Mouse (Mus musculus): ENCODE results near the gene Nnmt.

Gene Nnmt

GRCm38 (mm10) chr9:48604939-48605598 lies at the start of gene Nnmt:
Nnmt (minus strand) TSS chr9:48605153.
- DNase-seq (ENCODE audit: low spot score in 2 of 2), result no peak

DNA sequence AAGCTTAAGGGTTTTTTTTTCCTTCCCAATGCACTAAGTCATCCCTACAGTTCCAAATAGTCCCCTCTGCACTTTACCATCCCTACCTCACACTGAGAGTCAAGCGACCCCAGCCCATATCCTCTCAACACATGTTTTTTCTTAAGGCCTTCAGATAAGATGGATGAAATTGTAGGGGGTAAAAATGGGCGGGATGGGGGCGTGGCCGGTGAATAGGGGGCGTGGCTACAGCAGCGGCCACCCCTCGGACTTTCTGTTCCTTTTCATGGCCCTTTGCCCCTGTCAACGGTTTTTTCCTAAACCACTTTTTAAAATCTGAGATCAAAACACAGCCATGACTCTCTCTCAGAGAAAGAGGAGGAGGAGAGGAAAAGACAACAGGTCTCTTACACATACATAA lies 49.8 kb upstream of the Nnmt start:
- peak in 1 of 2 experiments; percentile 40 for DNase-seq (ENCODE audit: low spot score in 2 of 2)

DNA sequence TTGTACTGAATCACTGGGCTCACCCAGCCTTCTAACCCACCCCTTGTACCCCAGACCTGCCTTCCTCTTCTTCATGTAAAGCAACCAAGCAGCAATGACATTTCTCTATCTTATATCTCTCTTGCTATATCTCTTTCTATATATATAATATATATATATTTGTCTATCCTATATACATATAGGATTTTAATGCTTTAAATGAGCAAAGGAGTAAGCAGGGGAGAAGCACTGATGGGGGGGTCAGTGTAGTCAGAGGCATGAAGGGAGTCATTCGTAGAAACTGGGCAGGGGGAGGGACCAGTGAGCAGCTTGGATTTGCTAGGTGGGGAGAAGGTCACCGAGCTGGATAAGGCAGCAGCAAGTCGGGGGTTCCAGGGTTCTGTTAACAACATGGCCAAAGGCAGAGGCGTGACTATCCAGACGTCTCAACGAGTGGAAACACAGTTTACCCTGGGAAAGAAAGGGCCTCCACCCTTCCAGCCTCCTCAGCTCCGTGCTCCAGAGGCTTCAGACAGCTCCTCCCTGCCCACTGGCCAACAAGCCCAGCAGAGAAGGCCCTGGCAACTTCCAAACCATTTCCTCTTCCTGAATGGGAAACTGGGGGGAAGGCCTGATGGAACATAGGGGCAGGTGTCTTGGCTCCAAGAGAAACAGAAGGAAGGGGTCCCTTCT lies 48.6 kb upstream of the Nnmt start:
- DNase-seq (ENCODE audit: low spot score in 2 of 2), result no peak

- DNase-seq (ENCODE audit: low spot score in 2 of 2), result no peak
Observed at GRCm38 (mm10) chr9:48652026-48652425, 47.1 kb upstream of the Nnmt start.

DNA sequence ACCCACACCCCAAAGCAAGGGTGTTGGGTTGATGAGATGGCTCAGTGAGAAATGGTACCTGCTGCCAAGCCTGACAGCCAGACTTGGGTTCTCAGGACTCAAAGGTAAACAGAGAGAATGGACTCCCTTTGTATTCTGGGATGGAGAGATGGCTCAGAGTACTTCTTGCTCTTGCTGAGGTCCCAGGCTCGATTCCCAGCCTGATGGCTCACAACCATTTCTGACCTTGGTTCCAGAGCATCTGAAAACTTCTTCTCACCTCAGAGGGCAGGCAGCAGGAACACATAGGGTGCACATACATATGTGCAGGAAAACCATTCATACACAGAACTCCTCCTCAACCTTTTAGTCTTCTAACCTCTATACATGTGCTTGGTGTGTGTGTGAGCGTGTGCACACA lies 45.9 kb upstream of the Nnmt start:
- no peak for DNase-seq (ENCODE audit: low spot score in 2 of 2)

GRCm38 (mm10) chr9:48649851-48650685 lies 45.1 kb upstream of the Nnmt start:
- peak in 1 of 2 experiments; percentile 7 for DNase-seq (ENCODE audit: low spot score in 2 of 2)

- DNase-seq (ENCODE audit: low spot score in 2 of 2), result peak in 1 of 2 experiments; percentile 25
Observed at GRCm38 (mm10) chr9:48649098-48649766, 44.3 kb upstream of the Nnmt start.

- DNase-seq (ENCODE audit: low spot score in 2 of 2), result peak in 1 of 2 experiments; percentile 12
Observed at GRCm38 (mm10) chr9:48648285-48649097, 43.5 kb upstream of the Nnmt start.

DNA sequence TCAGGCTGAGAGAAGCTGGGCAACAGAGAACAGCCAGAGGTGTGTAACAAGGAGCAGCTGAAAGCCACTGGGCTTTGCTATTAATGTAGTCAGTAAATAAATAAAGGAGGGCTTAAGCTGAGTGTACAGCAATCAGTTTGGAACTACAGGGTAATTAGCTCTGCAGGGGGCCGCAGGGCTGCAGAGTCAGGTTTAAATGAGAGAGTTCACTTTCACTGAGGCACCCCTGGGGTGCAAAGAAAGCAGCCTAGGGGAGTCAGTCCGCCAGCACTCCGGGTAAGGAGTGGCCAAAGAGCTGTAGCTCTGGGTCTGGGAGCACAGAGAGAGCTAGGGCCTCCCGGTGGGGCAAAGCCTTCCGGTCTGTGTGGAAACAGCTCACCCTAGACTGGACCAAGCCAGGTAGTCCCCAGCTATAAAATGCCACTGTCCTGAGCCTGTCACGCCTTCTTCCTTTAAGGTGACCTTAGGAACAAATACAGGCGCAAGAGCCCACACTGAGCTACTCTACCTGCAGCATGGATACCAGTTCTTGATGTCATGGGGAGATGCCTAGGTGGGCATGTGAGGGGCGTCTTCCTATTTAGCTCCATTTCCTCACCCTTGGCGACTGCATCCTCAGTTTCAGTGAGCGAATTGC lies 42.8 kb upstream of the Nnmt start:
- DNase-seq (ENCODE audit: low spot score in 2 of 2), result peak in 1 of 2 experiments; percentile 12

GRCm38 (mm10) chr9:48646781-48647647 lies 42.1 kb upstream of the Nnmt start:
- DNase-seq (ENCODE audit: low spot score in 2 of 2), result peak in 1 of 2 experiments; percentile 9

GRCm38 (mm10) chr9:48646251-48646650 lies 41.3 kb upstream of the Nnmt start:
- DNase-seq (ENCODE audit: low spot score in 2 of 2), result peak in 1 of 2 experiments; percentile 60

- DNase-seq (ENCODE audit: low spot score in 2 of 2), result peak in 1 of 2 experiments; percentile 9
Observed at GRCm38 (mm10) chr9:48645648-48646126, 40.7 kb upstream of the Nnmt start.

DNA sequence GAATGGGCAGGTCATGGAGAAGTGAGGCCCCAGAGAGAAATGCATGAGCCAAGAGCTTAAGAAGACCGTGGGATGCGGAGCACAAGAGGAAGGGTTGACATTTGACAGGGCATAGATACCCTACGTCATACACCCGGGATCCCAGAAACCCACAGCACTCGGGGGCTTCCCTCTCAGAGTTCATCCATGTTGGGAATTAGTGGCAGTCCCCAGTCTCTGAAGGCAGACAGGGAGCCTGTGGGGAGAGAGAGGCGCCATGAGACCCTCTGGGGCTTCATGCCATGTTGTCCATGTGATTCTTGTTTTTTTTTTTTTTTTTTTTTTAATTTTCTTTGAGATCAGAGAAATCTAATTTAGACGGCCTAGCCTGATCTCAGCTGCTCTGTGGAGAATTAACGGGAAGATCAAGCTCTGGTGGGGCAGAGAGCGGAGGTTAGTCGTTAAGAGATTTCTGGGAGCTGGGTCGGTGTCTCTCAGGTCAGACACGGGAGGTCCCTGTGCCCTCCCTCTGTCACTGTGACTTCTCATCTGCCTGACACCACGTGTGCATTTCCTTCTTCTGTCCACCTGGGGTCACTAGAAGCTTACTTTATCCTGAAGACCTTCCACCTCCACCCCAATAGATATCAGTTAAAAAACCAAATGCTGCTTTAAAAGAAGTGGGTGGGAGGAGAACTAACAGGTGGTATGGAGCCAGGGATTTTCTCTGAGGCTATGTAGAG lies 40.1 kb upstream of the Nnmt start:
- DNase-seq (ENCODE audit: low spot score in 2 of 2), result peak in 1 of 2 experiments; percentile 18

GRCm38 (mm10) chr9:48644376-48644775 lies 39.4 kb upstream of the Nnmt start:
- DNase-seq (ENCODE audit: low spot score in 2 of 2), result peak in 1 of 2 experiments; percentile 6

DNA sequence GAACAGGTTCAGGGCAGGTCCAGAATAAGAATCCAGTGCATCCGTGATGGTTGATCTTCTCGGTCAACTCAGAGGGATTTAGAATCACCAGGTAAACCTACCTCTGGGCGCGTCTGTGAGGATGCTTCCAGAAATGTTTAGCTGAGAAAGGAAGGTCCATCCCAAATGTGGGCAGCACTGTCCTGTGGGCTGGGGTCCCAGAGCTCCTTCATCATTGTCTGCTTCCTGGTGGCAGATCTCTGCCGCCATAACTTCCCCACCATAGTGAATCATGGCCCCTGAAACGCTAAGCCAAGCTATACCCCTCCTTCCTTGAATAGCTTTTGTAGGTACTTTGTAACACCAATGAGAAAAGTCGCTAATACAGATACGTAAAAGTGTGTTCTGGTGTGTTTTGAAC lies 36.7 kb upstream of the Nnmt start:
- DNase-seq (ENCODE audit: low spot score in 2 of 2), result peak in 1 of 2 experiments; percentile 4

DNA sequence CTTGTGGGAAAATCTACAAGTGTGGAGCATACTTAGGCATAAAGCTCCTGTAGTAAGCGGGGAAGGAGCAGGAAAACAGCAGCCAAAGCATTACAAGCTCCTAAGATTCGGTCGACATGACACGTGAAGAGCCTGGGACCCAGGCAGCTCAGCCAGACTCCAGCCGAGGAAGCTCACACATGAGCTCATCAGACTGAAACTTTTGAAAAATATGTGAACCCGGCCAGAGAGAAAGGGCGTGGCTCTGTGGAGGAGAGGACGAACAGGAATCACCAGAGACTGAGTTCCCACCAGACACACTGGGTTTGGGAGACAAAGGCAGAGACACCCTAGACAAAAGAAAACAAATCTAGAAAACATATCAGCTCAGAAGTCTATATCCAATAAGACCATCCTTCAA lies 35.9 kb upstream of the Nnmt start:
- peak in 1 of 2 experiments; percentile 2 for DNase-seq (ENCODE audit: low spot score in 2 of 2)

- DNase-seq (ENCODE audit: low spot score in 2 of 2), result peak in 1 of 2 experiments; percentile 4
Observed at GRCm38 (mm10) chr9:48638176-48638803, 33.3 kb upstream of the Nnmt start.

DNA sequence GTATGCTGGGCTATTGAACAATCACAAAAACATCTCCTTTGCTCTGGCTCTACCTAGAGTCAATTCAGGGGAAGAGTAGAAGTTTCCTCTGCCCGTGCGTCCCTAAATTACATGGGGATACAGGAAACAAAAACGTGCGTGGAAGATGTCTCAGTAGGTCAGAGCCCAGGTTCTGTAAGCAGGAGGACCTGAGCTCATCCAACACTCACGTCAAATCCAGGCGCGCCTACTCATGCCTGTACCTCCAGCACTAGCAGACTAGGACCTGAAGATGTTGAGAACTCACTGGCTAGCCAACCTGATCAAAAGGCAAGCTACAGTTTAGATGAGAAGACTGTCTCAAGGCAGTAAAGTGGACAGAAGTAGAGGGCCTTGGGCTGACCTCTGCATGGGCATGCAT lies 32.2 kb upstream of the Nnmt start:
- no peak for DNase-seq (ENCODE audit: low spot score in 2 of 2)
